Mouse (Mus musculus) fat pad, adult 2 months (tissue): Measurements from ENCODE around the gene Pkd2l1.

Experiments used
- DNase-seq: peaks from one replicate; pipeline ENCODE4 v3.0.0-alpha.2; 2011; ENCODE audit warnings: low read depth, low spot score; ENCODE audit errors: extremely low read depth

The Pkd2l1 gene

GRCm38 (mm10) chr19:44107661-44108521 lies 84.4 kb downstream of the Pkd2l1 start:
- DNase-seq = no peak

- peak; percentile 51 for DNase-seq
Observed at GRCm38 (mm10) chr19:44106831-44107660, 85.2 kb downstream of the Pkd2l1 start, which contains the start of gene Chuk. TSS of gene Chuk (minus strand) at chr19:44107480.

- no peak for DNase-seq
Observed at GRCm38 (mm10) chr19:44104393-44104792, 87.8 kb downstream of the Pkd2l1 start.

GRCm38 (mm10) chr19:44103001-44103400 lies 89.2 kb downstream of the Pkd2l1 start:
- no peak for DNase-seq

GRCm38 (mm10) chr19:44100840-44101239 lies 91.4 kb downstream of the Pkd2l1 start:
- no peak for DNase-seq
